8 mouse cellular contexts compared by ENCODE assay signal in genomic region chrX:106603386-106603785, GRCm38 (mm10). TPM values are rescaled to one million over a fixed set of nuclear protein-coding genes. Genes with fewer than 3 reads are reported as not detected.
A peak's percentile ranks its signal among the peaks of the same experiment; 100 is the strongest.
DNase-seq lines count a peak whose midpoint lies in the region; ATAC-seq and TF ChIP-seq lines count a peak whose summit lies in the region.

TSS of gene Cysltr1 (minus strand) at chrX:106603679.

- no peak within 1 kb of the TSS for H3K9ac ChIP-seq in heart, adult 2 months (ENCODE audit: low read depth, low read length)
- no peak within 1 kb of the TSS for H3K9ac ChIP-seq in intestine, postnatal 0 days (ENCODE audit: low read depth, low read length)
- no peak within 1 kb of the TSS for H3K9ac ChIP-seq in forebrain, embryonic 11.5 days (ENCODE audit: low read length)

- 4% methylated on average over 6 of the region's 6 CpGs for WGBS in thymus, adult 2 months
- 22% methylated on average over 6 of the region's 6 CpGs for WGBS in heart, adult 2 months
- 22% methylated on average over 6 of the region's 6 CpGs for WGBS in intestine, postnatal 0 days
- WGBS in cerebellum, adult 2 months: 29% methylated on average over 6 of the region's 6 CpGs
- WGBS in forebrain, embryonic 11.5 days: 35% methylated on average over 6 of the region's 6 CpGs

- no peaks in the 10 kb centered on the region for H3K27me3 ChIP-seq in thymus, adult 2 months (ENCODE audit: control insufficient read depth, insufficient read depth, low read length)
- no peaks in the 10 kb centered on the region for H3K27me3 ChIP-seq in heart, adult 2 months (ENCODE audit: control insufficient read depth, insufficient read depth, low read length)
- H3K27me3 ChIP-seq in intestine, postnatal 0 days (replicated peaks; ENCODE audit: control insufficient read depth, insufficient read depth, low read length): no peaks in the 10 kb centered on the region
- H3K27me3 ChIP-seq in cerebellum, adult 2 months (ENCODE audit: control insufficient read depth, insufficient read depth, low read length): no peaks in the 10 kb centered on the region
- no peaks in the 10 kb centered on the region; the same call in 1 of the 2 replicates for H3K27me3 ChIP-seq in forebrain, embryonic 11.5 days (ENCODE audit: control insufficient read depth, insufficient read depth, low read length)

- TF ChIP-seq POLR2A in thymus, adult 2 months (IDR thresholded peaks at IDR 0.05; ENCODE audit: control insufficient read depth, extremely low read depth, insufficient read depth, low read length, poor library complexity): no peak
- TF ChIP-seq POLR2A in heart, adult 2 months (IDR thresholded peaks at IDR 0.05; ENCODE audit: insufficient read depth, low read depth, low read length): no peak
- no peak for TF ChIP-seq POLR2A in cerebellum, adult 2 months (IDR thresholded peaks at IDR 0.05; ENCODE audit: borderline replicate concordance, insufficient read depth, low read length)

- ATAC-seq in intestine, postnatal 0 days: no peak
- no peak for ATAC-seq in forebrain, embryonic 11.5 days (replicated peaks; ENCODE audit: low FRiP score)

- TF ChIP-seq EP300 in heart, adult 2 months (IDR thresholded peaks at IDR 0.05; ENCODE audit: insufficient read depth, low read depth, low read length): no peak

- no peaks in the 10 kb centered on the region for H3K9me3 ChIP-seq in intestine, postnatal 0 days (ENCODE audit: control insufficient read depth)
- no peaks in the 10 kb centered on the region for H3K9me3 ChIP-seq in forebrain, embryonic 11.5 days (ENCODE audit: control insufficient read depth, low read length)

- intact Hi-C loops in heart, adult 2 months (cut with DNase I): no loop called here

- DNase-seq in thymus, adult 2 months: no peak
- DNase-seq in thymus, postnatal 4 days: no peak
- DNase-seq in heart, adult 2 months: peak; percentile 18 to 21
- DNase-seq in lung, postnatal 25 days (ENCODE audit: low spot score): peak; percentile 16
- DNase-seq in cerebellum, adult 2 months: no peak
- no peak for DNase-seq in forebrain, embryonic 11.5 days (ENCODE audit: low spot score)
- no peak for DNase-seq in cerebellum, postnatal 14 days

- H3K4me1 ChIP-seq in thymus, adult 2 months (replicated peaks; ENCODE audit: control insufficient read depth, insufficient read depth, low read length): 0 out of 2 replicates have a peak, but pooled peaks cover 4% of the 10 kb centered on the region
- H3K4me1 ChIP-seq in heart, adult 2 months (ENCODE audit: control insufficient read depth, insufficient read depth, low read length): no peaks in the 10 kb centered on the region; the same call in 1 of the 2 replicates
- no peaks in the 10 kb centered on the region for H3K4me1 ChIP-seq in intestine, postnatal 0 days (replicated peaks; ENCODE audit: control insufficient read depth, insufficient read depth, low read length)
- H3K4me1 ChIP-seq in cerebellum, adult 2 months (ENCODE audit: control insufficient read depth, insufficient read depth, low read length): no peaks in the 10 kb centered on the region
- H3K4me1 ChIP-seq in forebrain, embryonic 11.5 days (replicated peaks; ENCODE audit: control insufficient read depth, insufficient read depth, low read length): no peaks in the 10 kb centered on the region

- TF ChIP-seq CTCF in thymus, adult 2 months (IDR thresholded peaks at IDR 0.05; ENCODE audit: borderline replicate concordance, control insufficient read depth, extremely low read depth, insufficient read depth, low read length, poor library complexity): no peak
- TF ChIP-seq CTCF in heart, adult 2 months (IDR thresholded peaks at IDR 0.05): no peak
- no peak for TF ChIP-seq CTCF in intestine, postnatal 0 days (IDR thresholded peaks at IDR 0.05; ENCODE audit: low read depth)
- TF ChIP-seq CTCF in cerebellum, adult 2 months (IDR thresholded peaks at IDR 0.05; ENCODE audit: borderline replicate concordance, insufficient read depth, low read depth, low read length): no peak

- no peak within 1 kb of the TSS for H3K27ac ChIP-seq in thymus, adult 2 months (ENCODE audit: control insufficient read depth, insufficient read depth, low read length)
- H3K27ac ChIP-seq in heart, adult 2 months: peak within 1 kb of the TSS; percentile 31
- H3K27ac ChIP-seq in intestine, postnatal 0 days (ENCODE audit: low read depth, low read length): no peak within 1 kb of the TSS
- no peak within 1 kb of the TSS for H3K27ac ChIP-seq in cerebellum, adult 2 months (ENCODE audit: insufficient read depth, low read length)
- H3K27ac ChIP-seq in forebrain, embryonic 11.5 days (ENCODE audit: low read depth, low read length): no peak within 1 kb of the TSS

- H3K79me2 ChIP-seq in heart, adult 2 months (replicated peaks; ENCODE audit: control insufficient read depth, insufficient read depth, low read length): no peaks in the 10 kb centered on the region

- H3K36me3 ChIP-seq in thymus, adult 2 months (ENCODE audit: control insufficient read depth, insufficient read depth, low read length): no peaks in the 10 kb centered on the region
- H3K36me3 ChIP-seq in heart, adult 2 months (ENCODE audit: control insufficient read depth, insufficient read depth, low read length): no peaks in the 10 kb centered on the region
- H3K36me3 ChIP-seq in intestine, postnatal 0 days (ENCODE audit: control insufficient read depth, insufficient read depth): no peaks in the 10 kb centered on the region
- no peaks in the 10 kb centered on the region for H3K36me3 ChIP-seq in forebrain, embryonic 11.5 days (ENCODE audit: control insufficient read depth, insufficient read depth, low read length)

- H3K4me2 ChIP-seq in intestine, postnatal 0 days (replicated peaks; ENCODE audit: low read depth): peak within 1 kb of the TSS; percentile 45
- no peak within 1 kb of the TSS for H3K4me2 ChIP-seq in forebrain, embryonic 11.5 days (ENCODE audit: low read depth, low read length, severe bottlenecking)

- H3K4me3 ChIP-seq in thymus, adult 2 months (ENCODE audit: control insufficient read depth, insufficient read depth, low read length): 0 out of 2 replicates have a peak within 1 kb of the TSS, but pooled peaks have one; percentile 2
- peak within 1 kb of the TSS; percentile 20; the same call in 1 of the 2 replicates for H3K4me3 ChIP-seq in heart, adult 2 months
- peak within 1 kb of the TSS; percentile 23 for H3K4me3 ChIP-seq in intestine, postnatal 0 days (ENCODE audit: low read depth, low read length)
- H3K4me3 ChIP-seq in cerebellum, adult 2 months (replicated peaks; ENCODE audit: insufficient read depth, low read depth, low read length): no peak within 1 kb of the TSS
- no peak within 1 kb of the TSS for H3K4me3 ChIP-seq in forebrain, embryonic 11.5 days (ENCODE audit: low read depth, low read length)

RNA-seq across cellular contexts. Expression of gene Cysltr1, which starts in this region (rescaled TPM):
- 0.48 and 1.1 TPM in 2 replicates for polyA plus RNA-seq in thymus, adult 2 months (2012; rRNA removed)
- total RNA-seq in heart, adult 2 months (2021): 1 to 10 TPM; 1.1 to 1.8 TPM
- 1.0 and 3.0 TPM in 2 replicates for polyA plus RNA-seq in heart, adult 2 months (2012; rRNA removed)
- polyA plus RNA-seq in intestine, postnatal 0 days (2015; fragmentation: Nextera tagmentation; extraction: Ambion mirVana): 7.0 and 7.2 TPM in 2 replicates
- 0.33 and 0.39 TPM in 2 replicates for polyA plus RNA-seq in cerebellum, adult 2 months (2012; rRNA removed)
- 0.21 TPM in 1 of 2 replicates, not detected in the other for polyA plus RNA-seq in forebrain, embryonic 11.5 days (2014; fragmentation: Nextera tagmentation; extraction: Ambion mirVana)

Comparison
In these comparisons a context has a peak if more than half of its experiments do, and no peak if none do; other contexts are left out.
1. DNase-seq: peak in heart, adult 2 months (2 of 2) and lung, postnatal 25 days (single experiment); none in thymus, adult 2 months (single experiment), thymus, postnatal 4 days (single experiment), cerebellum, adult 2 months (0 of 2), forebrain, embryonic 11.5 days (single experiment) and cerebellum, postnatal 14 days (0 of 2).
2. H3K4me3 ChIP-seq: peak in thymus, adult 2 months (single experiment), heart, adult 2 months (single experiment) and intestine, postnatal 0 days (single experiment); none in cerebellum, adult 2 months (single experiment) and forebrain, embryonic 11.5 days (single experiment).